Mouse (Mus musculus) midbrain, postnatal 0 days (tissue): ENCODE results near the gene Krt71. TPM values are rescaled to one million over a fixed set of nuclear protein-coding genes. Genes with fewer than 3 reads are reported as not detected.
A peak's percentile ranks its signal among the peaks of the same experiment; 100 is the strongest.

Experiments
- ATAC-seq: fragments of 200-750 bp; cut with Nextera tagmentation; 2 replicates; pipeline ENCODE4 v1.8.0; 2017; ENCODE audit warnings: moderate number of reproducible peaks, mild to moderate bottlenecking, moderate TSS enrichment, moderate library complexity; ENCODE audit not compliant: low FRiP score
- DNase-seq: peaks from one replicate; pipeline ENCODE4 v3.0.0-alpha.2; 2015; ENCODE audit warnings: low spot score
- H3K27ac ChIP-seq: fragments of 300-500 bp; sonication (generic); 2 replicates; pipeline ENCODE4 v1.5.1; 2014; ENCODE audit warnings: low read depth, mild to moderate bottlenecking, low read length, mixed read lengths
- H3K27me3 ChIP-seq: fragments of 300-500 bp; sonication (generic); 2 replicates; pipeline ENCODE4 v1.6.1; 2014; ENCODE audit warnings: low read length, control low read depth, mixed read lengths; ENCODE audit not compliant: insufficient read depth
- H3K36me3 ChIP-seq: fragments of 300-500 bp; sonication (generic); 2 replicates; pipeline ENCODE4 v1.6.1; 2014; ENCODE audit warnings: low read length, control low read depth, mixed read lengths; ENCODE audit not compliant: insufficient read depth
- H3K4me1 ChIP-seq: fragments of 300-500 bp; sonication (generic); 2 replicates; pipeline ENCODE4 v1.6.1; 2014; ENCODE audit warnings: mild to moderate bottlenecking, control low read depth, antibody characterized with exemption, low read length, mixed read lengths; ENCODE audit not compliant: insufficient read depth
- H3K4me2 ChIP-seq: fragments of 300-500 bp; sonication (generic); 2 replicates; pipeline ENCODE4 v1.6.1; 2014; ENCODE audit warnings: low read depth, mild to moderate bottlenecking, low read length, mixed read lengths; ENCODE audit not compliant: poor library complexity, severe bottlenecking
- H3K4me3 ChIP-seq: fragments of 300-500 bp; sonication (generic); 2 replicates; pipeline ENCODE4 v1.5.1; 2014; ENCODE audit warnings: low read depth, mild to moderate bottlenecking, low read length, moderate library complexity
- H3K9ac ChIP-seq: fragments of 300-500 bp; sonication (generic); replicated peaks from 2 replicates; pipeline ENCODE4 v1.6.1; 2014; ENCODE audit warnings: mild to moderate bottlenecking, low read length, moderate library complexity, mixed read lengths; ENCODE audit not compliant: poor library complexity, severe bottlenecking
- H3K9me3 ChIP-seq: fragments of 300-500 bp; sonication (generic); 2 replicates; pipeline ENCODE4 v1.6.1; 2016; ENCODE audit warnings: low read length, control low read depth
- CTCF ChIP-seq: IDR thresholded peaks from 2 replicates; pipeline ENCODE4 v1.5.1; 2016; ENCODE audit warnings: antibody characterized with exemption, mild to moderate bottlenecking
- WGBS: fragments of 180-500 bp; shearing (Covaris S2); extraction: QIAGEN DNeasy Blood & Tissue Kit; methylation state at CpG from one replicate; pipeline ENCODE4 v1.1.7; 2014; 5-methylcytosine and 5-hydroxymethylcytosine counted together
- polyA plus RNA-seq: library from polyadenylated mRNA; unstranded; fragments of >200 nt; fragmentation: Nextera tagmentation; extraction: Ambion mirVana; gene quantifications from 2 replicates; pipeline ENCODE4 v1.2.1, GENCODE M21; 2015
- total RNA-seq: library from RNA; depleted of rRNA; stranded (reverse); fragments of >200 nt; gene quantifications from 2 replicates; pipeline ENCODE4 v1.2.3, GENCODE M21; 2014

Gene Krt71
- total and polyA plus RNA-seq, 2 experiments from 2014 or later = 0.25 to 2.8 TPM

GRCm38 (mm10) chr15:101770226-101770625 lies 27.3 kb upstream of the Krt71 start:
- no peaks in the 10 kb centered on the region for H3K27me3 ChIP-seq
- DNase-seq (no peak), ATAC-seq (no peak)
- no peaks in the 10 kb centered on the region for H3K36me3 ChIP-seq
- no peak for TF ChIP-seq CTCF
- H3K9me3 ChIP-seq = no peaks in the 10 kb centered on the region
- H3K9ac ChIP-seq = no peak overlapping the region
- WGBS = 59% methylated on average over 8 of the region's 8 CpGs
- no peak overlapping the region for H3K27ac ChIP-seq
- no peak overlapping the region for H3K4me3 ChIP-seq
- H3K4me2 ChIP-seq = no peak overlapping the region
- no peaks in the 10 kb centered on the region for H3K4me1 ChIP-seq

GRCm38 (mm10) chr15:101737786-101738185 lies 5.1 kb downstream of the Krt71 start:
- WGBS = 59% methylated on average over 7 of the region's 7 CpGs
- DNase-seq = peak; percentile 10
- H3K4me3 ChIP-seq = no peak overlapping the region
- no peak overlapping the region for H3K9ac ChIP-seq
- no peaks in the 10 kb centered on the region for H3K36me3 ChIP-seq
- no peak for TF ChIP-seq CTCF
- no peak overlapping the region for H3K4me2 ChIP-seq
- ATAC-seq = no peak
- no peaks in the 10 kb centered on the region; the same call in 1 of the 2 replicates for H3K4me1 ChIP-seq
- no peaks in the 10 kb centered on the region for H3K9me3 ChIP-seq
- no peak overlapping the region for H3K27ac ChIP-seq
- no peaks in the 10 kb centered on the region for H3K27me3 ChIP-seq

GRCm38 (mm10) chr15:101730653-101731052 lies 12.3 kb downstream of the Krt71 start:
- no peak for DNase-seq
- no peaks in the 10 kb centered on the region for H3K4me1 ChIP-seq
- no peaks in the 10 kb centered on the region for H3K9me3 ChIP-seq
- TF ChIP-seq CTCF = no peak
- no peak overlapping the region for H3K4me2 ChIP-seq
- no peak overlapping the region for H3K4me3 ChIP-seq
- H3K36me3 ChIP-seq = no peaks in the 10 kb centered on the region
- no peak overlapping the region for H3K9ac ChIP-seq
- no peak for ATAC-seq
- H3K27ac ChIP-seq = no peak overlapping the region
- no peaks in the 10 kb centered on the region for H3K27me3 ChIP-seq

DNA sequence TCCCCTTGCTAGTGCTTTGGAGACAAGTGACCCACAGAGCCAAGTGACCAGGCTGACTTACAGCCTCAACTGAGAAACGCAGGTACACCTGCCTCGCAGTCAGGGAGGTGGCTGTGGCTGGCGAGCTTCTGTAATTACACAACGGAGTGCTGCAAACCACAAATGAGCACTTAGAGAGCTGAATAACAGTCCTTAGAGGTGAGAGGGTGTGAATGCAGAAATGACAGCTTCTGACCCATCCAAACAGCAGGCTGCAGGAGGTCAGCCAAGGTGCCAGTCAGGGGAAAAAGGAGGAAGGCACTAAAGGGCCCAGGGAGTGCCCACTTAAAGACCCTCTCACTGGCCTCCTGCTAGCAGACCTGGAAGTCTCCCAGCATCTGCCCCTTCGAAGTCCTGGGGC lies 18.2 kb downstream of the Krt71 start:
- TF ChIP-seq CTCF = no peak
- DNase-seq = no peak
- WGBS = 83% methylated on average over 5 of the region's 5 CpGs

GRCm38 (mm10) chr15:101715831-101716230 lies 27.1 kb downstream of the Krt71 start:
- TF ChIP-seq CTCF = no peak
- H3K4me3 ChIP-seq = no peak overlapping the region
- no peak overlapping the region for H3K27ac ChIP-seq
- H3K4me1 ChIP-seq = no peaks in the 10 kb centered on the region; the same call in 1 of the 2 replicates
- H3K27me3 ChIP-seq = no peaks in the 10 kb centered on the region
- ATAC-seq = no peak
- no peak overlapping the region for H3K9ac ChIP-seq
- H3K4me2 ChIP-seq = no peak overlapping the region
- no peak for DNase-seq
- 81% methylated on average over 3 of the region's 3 CpGs for WGBS
- no peaks in the 10 kb centered on the region for H3K9me3 ChIP-seq
- no peaks in the 10 kb centered on the region for H3K36me3 ChIP-seq

More for the DNA sequence above, 18.2 kb downstream of the Krt71 start:
- no peaks in the 10 kb centered on the region for H3K36me3 ChIP-seq
- ATAC-seq = no peak
- H3K4me3 ChIP-seq = no peak overlapping the region
- no peak overlapping the region for H3K27ac ChIP-seq
- no peaks in the 10 kb centered on the region for H3K9me3 ChIP-seq
- no peaks in the 10 kb centered on the region for H3K4me1 ChIP-seq
- no peaks in the 10 kb centered on the region for H3K27me3 ChIP-seq
- H3K9ac ChIP-seq = no peak overlapping the region
- no peak overlapping the region for H3K4me2 ChIP-seq

GRCm38 (mm10) chr15:101714356-101714755 lies 28.6 kb downstream of the Krt71 start:
- Histone ChIP-seq H3K36me3 (no peaks in the 10 kb centered on the region), H3K4me1 (no peaks in the 10 kb centered on the region; the same call in 1 of the 2 replicates), H3K4me3 (no peak overlapping the region), H3K27ac (no peak overlapping the region), H3K9ac (no peak overlapping the region), H3K4me2 (no peak overlapping the region), H3K9me3 (no peaks in the 10 kb centered on the region), H3K27me3 (no peaks in the 10 kb centered on the region)
- TF ChIP-seq CTCF = no peak
- 81% methylated on average over 5 of the region's 5 CpGs for WGBS
- ATAC-seq (no peak), DNase-seq (no peak)
